Mouse (Mus musculus): ENCODE measurements around the gene Dennd1a.

DNA sequence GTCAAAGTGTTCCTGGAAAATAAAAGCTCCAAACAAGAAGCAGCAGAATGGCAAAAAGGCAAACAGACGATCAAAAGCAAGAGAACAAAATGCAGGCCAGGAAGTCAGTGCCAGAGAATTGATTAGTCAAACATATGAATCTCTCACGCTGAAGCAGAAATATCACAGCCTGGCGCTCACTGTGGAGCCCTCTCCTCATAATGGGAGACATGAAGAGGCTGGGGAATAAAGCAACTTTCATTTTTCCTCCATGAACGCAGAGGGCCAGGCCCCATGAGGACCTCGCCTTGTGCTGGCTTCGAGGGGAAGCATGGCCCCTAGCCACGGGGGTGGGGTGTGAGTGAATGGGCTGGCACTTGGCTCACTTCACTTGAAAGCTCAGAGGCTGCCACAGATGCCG is 383.9 kb downstream of the Dennd1a start:
- TF ChIP-seq CTCF (IDR thresholded peaks at IDR 0.05; ENCODE audit: low read depth): no peak
- TF ChIP-seq EP300 (IDR thresholded peaks at IDR 0.05; ENCODE audit: low read depth): no peak

Data from liver, postnatal 0 days (tissue).